Mouse (Mus musculus): ENCODE data around the gene Sec22a. TPM values are rescaled to one million over a fixed set of nuclear protein-coding genes. Genes with fewer than 3 reads are reported as not detected.

Sec22a gene
- polyA plus RNA-seq, 1 experiment, result 35.8 TPM

DNA sequence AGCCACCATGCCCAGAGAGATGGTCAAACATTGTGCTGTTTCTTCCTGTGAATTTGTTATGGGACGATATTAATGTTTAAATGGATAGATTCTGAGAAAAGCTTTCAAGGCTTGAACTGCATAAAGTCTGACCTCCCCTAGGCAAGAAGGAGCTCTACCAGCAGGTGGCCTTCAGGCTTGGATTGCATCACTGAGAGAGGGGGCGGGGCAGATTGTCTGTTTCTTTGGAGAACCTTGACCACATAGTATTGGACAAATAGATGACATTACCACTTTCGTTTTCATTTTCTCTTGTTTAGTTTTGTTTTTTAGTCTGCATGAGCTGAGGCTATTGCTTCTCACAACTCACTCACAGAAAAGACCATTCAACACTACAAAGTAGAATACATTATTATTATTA is 15.6 kb upstream of the Sec22a start:
- H3K27ac ChIP-seq (ENCODE audit: insufficient read depth, low read length), result no peak overlapping the region
- TF ChIP-seq CTCF (IDR thresholded peaks at IDR 0.05; ENCODE audit: borderline replicate concordance, insufficient read depth, low read length), result no peak
- TF ChIP-seq POLR2A (IDR thresholded peaks at IDR 0.05; ENCODE audit: low read depth, low read length), result no peak
- H3K4me3 ChIP-seq (ENCODE audit: insufficient read depth, low read length), result no peak overlapping the region
- H3K4me1 ChIP-seq (ENCODE audit: control insufficient read depth, insufficient read depth, low read length), result no peaks in the 10 kb centered on the region

GRCm38 (mm10) chr16:35364063-35364428 is 328 bp upstream of the Sec22a start:
- Histone ChIP-seq H3K27ac (ENCODE audit: insufficient read depth, low read length) (no peak overlapping the region), H3K4me3 (ENCODE audit: insufficient read depth, low read length) (peak overlapping the region; percentile 42), H3K4me1 (ENCODE audit: control insufficient read depth, insufficient read depth, low read length) (peaks cover 3% of the 10 kb centered on the region; the same call in 1 of the 2 replicates)
- TF ChIP-seq CTCF (IDR thresholded peaks at IDR 0.05; ENCODE audit: borderline replicate concordance, insufficient read depth, low read length) (no peak), POLR2A (IDR thresholded peaks at IDR 0.05; ENCODE audit: low read depth, low read length) (no peak)

DNA sequence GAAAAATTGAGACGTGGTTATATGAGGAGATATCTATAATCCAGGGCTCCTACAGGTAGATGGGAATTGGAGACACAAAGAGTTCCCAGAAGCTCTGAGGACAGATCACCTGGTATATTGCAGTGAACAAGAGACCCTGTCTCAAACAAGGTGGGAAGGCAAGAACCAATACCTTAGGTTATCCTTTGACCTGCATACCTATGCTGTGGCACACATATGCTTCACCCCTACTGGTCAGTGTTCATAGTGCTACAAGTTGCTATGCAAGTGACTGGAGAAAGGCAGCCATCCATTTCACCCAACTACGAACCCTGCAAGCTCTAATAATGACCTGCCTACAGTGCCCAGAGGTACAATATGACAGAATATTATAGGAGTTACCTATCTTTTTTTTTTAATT is 1.5 kb downstream of the Sec22a start:
- no peak overlapping the region for H3K27ac ChIP-seq (ENCODE audit: insufficient read depth, low read length)
- H3K4me3 ChIP-seq (ENCODE audit: insufficient read depth, low read length), result no peak overlapping the region
- TF ChIP-seq POLR2A (IDR thresholded peaks at IDR 0.05; ENCODE audit: low read depth, low read length), result no peak
- TF ChIP-seq CTCF (IDR thresholded peaks at IDR 0.05; ENCODE audit: borderline replicate concordance, insufficient read depth, low read length), result no peak
- H3K4me1 ChIP-seq (ENCODE audit: control insufficient read depth, insufficient read depth, low read length), result peaks cover 3% of the 10 kb centered on the region; the same call in 1 of the 2 replicates

GRCm38 (mm10) chr16:35360593-35360992 is 3.1 kb downstream of the Sec22a start:
- Histone ChIP-seq H3K27ac (ENCODE audit: insufficient read depth, low read length) (no peak overlapping the region), H3K4me1 (ENCODE audit: control insufficient read depth, insufficient read depth, low read length) (peaks cover 3% of the 10 kb centered on the region; the same call in 1 of the 2 replicates)
- TF ChIP-seq POLR2A (IDR thresholded peaks at IDR 0.05; ENCODE audit: low read depth, low read length) (no peak), CTCF (IDR thresholded peaks at IDR 0.05; ENCODE audit: borderline replicate concordance, insufficient read depth, low read length) (peak; percentile 54; the same call in 1 of the 2 replicates)

DNA sequence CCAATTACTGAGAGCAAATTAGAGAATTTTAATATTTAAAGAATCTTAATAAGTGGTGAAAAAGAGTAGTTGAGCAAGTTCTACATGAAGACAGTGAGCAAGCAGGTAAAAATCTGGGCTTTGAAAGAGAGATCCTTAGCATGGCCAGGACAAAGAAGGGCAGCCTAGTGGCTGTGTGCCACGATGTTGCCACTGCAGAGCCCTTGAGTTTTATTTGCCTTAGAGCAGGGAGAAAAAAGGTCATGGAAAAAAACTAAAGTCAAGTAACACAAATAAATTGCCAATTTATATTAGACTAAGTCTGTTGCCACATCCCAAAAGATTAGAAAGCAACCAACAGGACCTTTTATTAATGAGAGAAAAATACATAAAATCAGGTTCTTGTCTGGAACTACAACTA is 6.3 kb downstream of the Sec22a start:
- Histone ChIP-seq H3K4me3 (ENCODE audit: insufficient read depth, low read length) (no peak overlapping the region), H3K4me1 (ENCODE audit: control insufficient read depth, insufficient read depth, low read length) (peaks cover 3% of the 10 kb centered on the region; the same call in 1 of the 2 replicates), H3K27ac (ENCODE audit: insufficient read depth, low read length) (no peak overlapping the region)
- no peak for TF ChIP-seq CTCF (IDR thresholded peaks at IDR 0.05; ENCODE audit: borderline replicate concordance, insufficient read depth, low read length)
- no peak for TF ChIP-seq POLR2A (IDR thresholded peaks at IDR 0.05; ENCODE audit: low read depth, low read length)

More at GRCm38 (mm10) chr16:35360593-35360992, 3.1 kb downstream of the Sec22a start:
- no peak overlapping the region for H3K4me3 ChIP-seq (ENCODE audit: insufficient read depth, low read length)

GRCm38 (mm10) chr16:35330451-35330850 is 33.3 kb downstream of the Sec22a start:
- no peaks in the 10 kb centered on the region for H3K4me1 ChIP-seq (ENCODE audit: control insufficient read depth, insufficient read depth, low read length)
- H3K4me3 ChIP-seq (ENCODE audit: insufficient read depth, low read length), result no peak overlapping the region
- H3K27ac ChIP-seq (ENCODE audit: insufficient read depth, low read length), result no peak overlapping the region
- TF ChIP-seq POLR2A (IDR thresholded peaks at IDR 0.05; ENCODE audit: low read depth, low read length) (no peak), CTCF (IDR thresholded peaks at IDR 0.05; ENCODE audit: borderline replicate concordance, insufficient read depth, low read length) (no peak)

GRCm38 (mm10) chr16:35319773-35320172 is 43.9 kb downstream of the Sec22a start:
- no peak overlapping the region for H3K4me3 ChIP-seq (ENCODE audit: insufficient read depth, low read length)
- H3K4me1 ChIP-seq (ENCODE audit: control insufficient read depth, insufficient read depth, low read length), result no peaks in the 10 kb centered on the region
- TF ChIP-seq CTCF (IDR thresholded peaks at IDR 0.05; ENCODE audit: borderline replicate concordance, insufficient read depth, low read length), result no peak
- no peak for TF ChIP-seq POLR2A (IDR thresholded peaks at IDR 0.05; ENCODE audit: low read depth, low read length)
- no peak overlapping the region for H3K27ac ChIP-seq (ENCODE audit: insufficient read depth, low read length)

- H3K4me1 ChIP-seq (ENCODE audit: control insufficient read depth, insufficient read depth, low read length), result no peaks in the 10 kb centered on the region
- no peak overlapping the region for H3K27ac ChIP-seq (ENCODE audit: insufficient read depth, low read length)
- no peak for TF ChIP-seq CTCF (IDR thresholded peaks at IDR 0.05; ENCODE audit: borderline replicate concordance, insufficient read depth, low read length)
- no peak for TF ChIP-seq POLR2A (IDR thresholded peaks at IDR 0.05; ENCODE audit: low read depth, low read length)
- H3K4me3 ChIP-seq (ENCODE audit: insufficient read depth, low read length), result no peak overlapping the region
These were observed 44.4 kb downstream of the Sec22a start for GRCm38 (mm10) chr16:35319335-35319734.

DNA sequence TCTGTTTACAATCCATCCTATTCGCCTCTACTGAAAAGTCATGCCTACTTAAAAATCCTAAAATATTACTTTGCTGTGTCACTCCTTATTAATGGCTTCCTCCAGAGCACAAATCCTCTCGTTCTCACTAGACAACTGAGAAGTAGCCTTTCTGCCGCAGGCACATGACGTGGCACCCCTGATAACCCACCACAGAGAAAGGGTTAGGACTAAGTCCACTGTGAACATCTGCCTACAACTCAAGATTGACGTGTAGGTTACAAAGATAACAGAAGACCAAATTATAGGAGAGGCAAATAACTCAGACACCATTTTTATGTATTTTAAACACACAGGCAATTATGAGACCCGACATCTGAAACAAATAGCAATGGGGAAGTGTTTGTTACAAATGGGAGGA is 45.3 kb downstream of the Sec22a start:
- Histone ChIP-seq H3K4me3 (ENCODE audit: insufficient read depth, low read length) (no peak overlapping the region), H3K4me1 (ENCODE audit: control insufficient read depth, insufficient read depth, low read length) (no peaks in the 10 kb centered on the region), H3K27ac (ENCODE audit: insufficient read depth, low read length) (no peak overlapping the region; the same call in 1 of the 2 replicates)
- TF ChIP-seq CTCF (IDR thresholded peaks at IDR 0.05; ENCODE audit: borderline replicate concordance, insufficient read depth, low read length) (no peak), POLR2A (IDR thresholded peaks at IDR 0.05; ENCODE audit: low read depth, low read length) (no peak)

DNA sequence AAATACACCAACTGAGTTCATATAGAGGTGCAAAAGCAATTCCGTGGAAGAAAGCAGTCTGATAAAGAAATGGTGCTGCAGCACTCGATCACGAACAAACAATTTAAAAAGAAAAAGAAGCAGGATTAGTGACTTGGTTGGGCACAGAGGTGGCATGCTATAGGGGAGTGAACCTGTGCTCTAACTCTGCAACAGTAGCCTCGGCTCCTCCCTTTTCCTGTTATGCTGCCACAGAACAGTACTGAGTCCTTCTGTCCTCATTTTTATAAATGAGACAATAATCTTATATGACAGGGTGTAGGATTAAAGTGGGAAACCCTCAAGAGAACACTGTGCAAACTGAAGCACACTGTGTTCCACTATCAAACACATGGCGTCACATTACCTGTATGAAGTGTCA is 46.3 kb downstream of the Sec22a start:
- no peaks in the 10 kb centered on the region for H3K4me1 ChIP-seq (ENCODE audit: control insufficient read depth, insufficient read depth, low read length)
- no peak overlapping the region for H3K4me3 ChIP-seq (ENCODE audit: insufficient read depth, low read length)
- TF ChIP-seq POLR2A (IDR thresholded peaks at IDR 0.05; ENCODE audit: low read depth, low read length) (no peak), CTCF (IDR thresholded peaks at IDR 0.05; ENCODE audit: borderline replicate concordance, insufficient read depth, low read length) (no peak)
- no peak overlapping the region for H3K27ac ChIP-seq (ENCODE audit: insufficient read depth, low read length)

GRCm38 (mm10) chr16:35316856-35317264 is 46.9 kb downstream of the Sec22a start:
- no peak overlapping the region for H3K4me3 ChIP-seq (ENCODE audit: insufficient read depth, low read length)
- no peak overlapping the region for H3K27ac ChIP-seq (ENCODE audit: insufficient read depth, low read length)
- H3K4me1 ChIP-seq (ENCODE audit: control insufficient read depth, insufficient read depth, low read length), result no peaks in the 10 kb centered on the region
- TF ChIP-seq CTCF (IDR thresholded peaks at IDR 0.05; ENCODE audit: borderline replicate concordance, insufficient read depth, low read length) (no peak), POLR2A (IDR thresholded peaks at IDR 0.05; ENCODE audit: low read depth, low read length) (no peak)

All from embryonic fibroblast, embryonic 13.5 days (primary cell).